8 mouse cellular contexts compared by ENCODE assay signal in genomic region chr7:68480770-68481169, GRCm38 (mm10).
DNase-seq lines count a peak whose midpoint lies in the region; ATAC-seq and TF ChIP-seq lines count a peak whose summit lies in the region.

No protein-coding gene starts in this region.

- H3K79me2 ChIP-seq in liver, adult 2 months (ENCODE audit: control insufficient read depth, insufficient read depth, low read length), result no peaks in the 10 kb centered on the region

- intact Hi-C loops in gastrocnemius, postnatal 14 days (cut with DNase I; ENCODE audit: low total_unique reads), result loop anchor here (2.0 kb wide), 1 partner anchor 106 kb away; no protein-coding TSS in a partner anchor

- no peak overlapping the region for H3K4me3 ChIP-seq in kidney, embryonic 14.5 days (ENCODE audit: low read length)
- no peak overlapping the region for H3K4me3 ChIP-seq in liver, adult 2 months (ENCODE audit: insufficient read depth, low read depth, low read length)

- no peaks in the 10 kb centered on the region for H3K4me1 ChIP-seq in kidney, embryonic 14.5 days (ENCODE audit: control insufficient read depth, insufficient read depth, low read length)
- H3K4me1 ChIP-seq in liver, adult 2 months (ENCODE audit: control insufficient read depth, insufficient read depth, low read length), result no peaks in the 10 kb centered on the region

- H3K27me3 ChIP-seq in kidney, embryonic 14.5 days (ENCODE audit: control insufficient read depth, insufficient read depth, low read length), result peaks cover 2% of the 10 kb centered on the region; the same call in 1 of the 2 replicates
- peaks cover 5% of the 10 kb centered on the region; the same call in 1 of the 2 replicates for H3K27me3 ChIP-seq in liver, adult 2 months (ENCODE audit: control insufficient read depth, insufficient read depth, low read length)

- no peak overlapping the region for H3K9ac ChIP-seq in kidney, embryonic 14.5 days (ENCODE audit: low read depth, low read length)
- no peak overlapping the region for H3K9ac ChIP-seq in liver, adult 2 months (ENCODE audit: low read depth, low read length)

- WGBS in kidney, embryonic 14.5 days, result 28% methylated on average over 7 of the region's 7 CpGs
- 21% methylated on average over 7 of the region's 7 CpGs for WGBS in liver, adult 2 months

- no peak overlapping the region for H3K27ac ChIP-seq in kidney, embryonic 14.5 days (ENCODE audit: low read depth, low read length)
- H3K27ac ChIP-seq in liver, adult 2 months (replicated peaks; ENCODE audit: insufficient read depth, low read depth, low read length), result no peak overlapping the region

- no peak overlapping the region for H3K4me2 ChIP-seq in kidney, embryonic 14.5 days (replicated peaks; ENCODE audit: low read depth, low read length)

- ATAC-seq in kidney, embryonic 14.5 days (ENCODE audit: low FRiP score, low TSS enrichment), result peak; percentile 56
- no peak for ATAC-seq in activated CD4-positive, CD25-positive, alpha-beta regulatory T cell, adult 4 months

- peak; percentile 75 for TF ChIP-seq CTCF in liver, adult 2 months (IDR thresholded peaks at IDR 0.05; ENCODE audit: low read depth, low read length)

- no peaks in the 10 kb centered on the region for H3K36me3 ChIP-seq in kidney, embryonic 14.5 days (ENCODE audit: control insufficient read depth, insufficient read depth, low read length)
- no peaks in the 10 kb centered on the region for H3K36me3 ChIP-seq in liver, adult 2 months (ENCODE audit: control insufficient read depth, insufficient read depth, low read length)

- peak; percentile 1 to 8 for DNase-seq in B cell, adult 2 months
- peak; percentile 78 for DNase-seq in ZHBTc4 (ENCODE audit: low read depth, low spot score)
- DNase-seq in cerebellum, postnatal 36 days, result peak; percentile 73 to 77
- DNase-seq in gastrocnemius, postnatal 14 days, result peak; percentile 65
- peak; percentile 27 for DNase-seq in liver, adult 2 months (ENCODE audit: extremely low read depth, low read depth, low spot score)
- peak; percentile 11 for DNase-seq in retina, adult 2 months (ENCODE audit: low read depth, low spot score)

- no peaks in the 10 kb centered on the region for H3K9me3 ChIP-seq in kidney, embryonic 14.5 days (ENCODE audit: control insufficient read depth, low read length)

- no peak for TF ChIP-seq POLR2A in liver, adult 2 months (IDR thresholded peaks at IDR 0.05; ENCODE audit: extremely low read depth, insufficient read depth, low read length)

Comparison
In these comparisons a context has a peak if more than half of its experiments do, and no peak if none do; other contexts are left out.
1. DNase-seq: peak in every context shown above with its lines; median percentile 78 in ZHBTc4; 75 in cerebellum, postnatal 36 days; 65 in gastrocnemius, postnatal 14 days; 27 in liver, adult 2 months; 11 in retina, adult 2 months; 4 in B cell, adult 2 months.